Mouse (Mus musculus) c-Kit-positive CD71-negative TER-119-negative erythroid progenitor cells, embryonic 14.5 days (primary cell): Measurements from ENCODE around the gene 4930430A15Rik.

Source experiments
- DNase-seq: peaks from one replicate; pipeline ENCODE4 v3.0.0-alpha.2; 2013; ENCODE audit warnings: low read depth

Gene 4930430A15Rik

GRCm38 (mm10) chr2:111229502-111229901 lies at the start of gene 4930430A15Rik:
TSS of gene 4930430A15Rik (minus strand) at chr2:111229602.
- DNase-seq: no peak

GRCm38 (mm10) chr2:111274006-111274405 lies 44.6 kb upstream of the 4930430A15Rik start, which contains the start of gene Olfr1277:
TSS of gene Olfr1277 (minus strand) at chr2:111274106.
- no peak for DNase-seq

- DNase-seq: no peak
Measured at GRCm38 (mm10) chr2:111254216-111254615, 24.8 kb upstream of the 4930430A15Rik start, which contains the start of gene Olfr1276. TSS of gene Olfr1276 (plus strand) at chr2:111254516.

GRCm38 (mm10) chr2:111235186-111235585 lies 5.8 kb upstream of the 4930430A15Rik start, which contains the start of gene Olfr1275:
TSS of gene Olfr1275 (minus strand) at chr2:111235286.
- DNase-seq: no peak

- DNase-seq: no peak
Measured at GRCm38 (mm10) chr2:111182068-111182467, 47.3 kb downstream of the 4930430A15Rik start.

- DNase-seq: no peak
Measured at GRCm38 (mm10) chr2:111152836-111153235, 76.6 kb downstream of the 4930430A15Rik start, which contains the start of gene Gm15130. TSS of gene Gm15130 (minus strand) at chr2:111152936.

- no peak for DNase-seq
Measured at GRCm38 (mm10) chr2:111135739-111136138, 93.7 kb downstream of the 4930430A15Rik start.
